Mouse (Mus musculus) liver, postnatal 0 days (tissue): ENCODE measurements around the gene Hoxc8.

ENCODE experiments used
- CTCF ChIP-seq: sonication (generic); IDR thresholded peaks from 2 replicates; pipeline ENCODE4 v1.5.1; 2016; ENCODE audit warnings: antibody characterized with exemption, low read depth
- EP300 ChIP-seq: IDR thresholded peaks from 2 replicates; pipeline ENCODE4 v1.6.1; 2016; ENCODE audit warnings: antibody characterized with exemption, low read depth, mild to moderate bottlenecking

DNA sequence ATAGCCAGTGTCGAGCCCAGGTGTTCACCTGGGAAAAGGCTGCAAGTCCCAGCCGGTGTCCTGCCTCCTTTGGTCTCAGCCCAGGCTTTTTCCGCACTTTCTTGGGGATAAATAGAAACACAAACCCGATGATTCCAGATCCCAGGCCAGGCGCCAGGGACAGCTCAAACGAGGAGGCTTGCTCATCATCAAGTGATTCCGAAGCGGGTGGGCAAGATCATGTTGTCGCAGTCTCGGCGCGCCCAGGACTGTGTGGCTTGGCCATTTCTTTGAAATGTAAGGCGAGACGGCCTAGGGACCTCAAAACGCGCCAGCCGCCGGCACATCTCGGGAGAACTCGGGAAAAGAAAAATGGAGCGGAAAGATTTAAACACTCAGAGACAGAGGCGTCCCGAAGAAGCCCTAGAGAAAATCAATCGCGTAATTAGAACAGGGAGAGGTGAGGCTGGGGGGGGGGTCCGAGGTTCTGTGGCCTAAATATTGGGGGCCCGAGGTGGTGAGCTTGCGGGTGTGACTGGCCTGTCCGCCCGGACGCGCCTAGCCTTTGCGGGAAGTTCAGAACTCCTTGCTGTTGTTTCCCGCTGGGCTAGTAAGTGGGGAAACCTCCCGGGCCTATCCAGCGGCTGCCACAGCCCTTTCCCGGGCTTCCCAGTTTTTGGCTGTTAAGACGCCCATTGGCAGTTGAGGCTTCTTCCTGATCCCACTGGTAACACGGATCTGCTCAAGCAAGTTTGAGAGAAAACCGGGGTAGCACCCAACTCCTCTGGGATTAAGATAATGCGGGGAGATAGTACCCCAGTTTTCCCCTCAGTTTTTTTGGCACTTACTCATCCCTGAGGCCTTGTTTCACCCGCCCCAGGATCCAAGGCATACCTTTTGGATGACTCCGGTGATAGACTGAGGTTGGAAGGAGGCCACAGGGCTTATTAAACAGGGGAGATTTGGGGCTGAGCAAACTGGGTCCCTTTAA, 37.1 kb downstream of the Hoxc8 start:
- TF ChIP-seq EP300, result no peak
- no peak for TF ChIP-seq CTCF
